Mouse (Mus musculus): ENCODE results near the gene Cdc42ep4. TPM values are rescaled to one million over a fixed set of nuclear protein-coding genes. Genes with fewer than 3 reads are reported as not detected.

The Cdc42ep4 gene
- polyA plus RNA-seq, 1 experiment: 13.3 TPM

DNA sequence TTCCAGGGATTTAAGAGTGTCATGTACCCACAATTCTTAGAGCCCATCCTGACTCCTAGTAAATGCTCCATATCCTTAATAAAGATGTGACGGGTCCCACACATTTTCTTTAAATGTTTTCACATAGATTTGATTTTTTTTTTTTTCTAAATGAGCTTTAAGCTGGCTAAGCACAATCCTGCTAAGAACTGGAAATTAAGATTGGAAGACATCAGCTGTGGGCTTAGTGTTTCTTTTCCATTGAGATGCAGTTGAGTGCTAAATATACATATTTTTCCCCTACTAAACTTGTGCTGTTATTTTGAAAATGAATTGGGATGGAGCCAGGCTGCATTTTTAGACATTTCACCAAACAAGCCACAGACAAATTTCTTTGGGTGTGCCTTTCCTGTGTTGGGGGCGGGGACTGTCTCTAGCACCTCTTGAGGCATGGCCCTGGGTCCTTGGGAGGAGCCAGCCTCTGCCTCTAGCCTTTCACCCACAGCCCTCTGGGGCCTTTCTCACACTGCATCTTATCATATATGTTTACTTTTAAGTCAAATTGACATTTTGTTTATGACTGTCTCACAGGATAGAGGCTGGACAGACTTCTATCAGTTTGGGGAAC is 36.6 kb upstream of the Cdc42ep4 start:
- no peak overlapping the region for H3K4me3 ChIP-seq
- no peak overlapping the region for H3ac ChIP-seq (ENCODE audit: control insufficient read depth, insufficient read length)
- no peaks in the 10 kb centered on the region for H3K27me3 ChIP-seq (ENCODE audit: control insufficient read depth, insufficient read depth, insufficient read length)
- H3K4me2 ChIP-seq (ENCODE audit: low read depth): no peak overlapping the region
- H3K79me2 ChIP-seq (ENCODE audit: control insufficient read depth, insufficient read depth): no peaks in the 10 kb centered on the region
- no peaks in the 10 kb centered on the region for H3K36me3 ChIP-seq (ENCODE audit: control insufficient read depth, insufficient read depth)
- no peak for TF ChIP-seq SRF (IDR thresholded peaks at IDR 0.05; ENCODE audit: control insufficient read depth, insufficient read length, low read depth)
- no peak for TF ChIP-seq MYOD1 (IDR thresholded peaks at IDR 0.05; ENCODE audit: control insufficient read depth in 1 of 3, insufficient read length in 2 of 3, low read depth in 2 of 3)
- TF ChIP-seq TCF3 (IDR thresholded peaks at IDR 0.05; ENCODE audit: insufficient read length, low read depth): no peak
- TF ChIP-seq POLR2AphosphoS2 (IDR thresholded peaks at IDR 0.05; ENCODE audit: insufficient read length, low read depth): no peak
- TF ChIP-seq E2F4 (IDR thresholded peaks at IDR 0.05; ENCODE audit: insufficient read depth): no peak
- no peak for TF ChIP-seq MYOG (IDR thresholded peaks at IDR 0.05; ENCODE audit: control insufficient read depth in 1 of 3, insufficient read depth in 1 of 3, insufficient read length in 2 of 3, low read depth in 2 of 3)
- TF ChIP-seq REST (IDR thresholded peaks at IDR 0.05; ENCODE audit: insufficient read depth, insufficient read length): no peak
- TF ChIP-seq CEBPB (IDR thresholded peaks at IDR 0.05; ENCODE audit: insufficient read depth, poor library complexity, severe bottlenecking): no peak
- TF ChIP-seq MAX (IDR thresholded peaks at IDR 0.05; ENCODE audit: low read depth): no peak
- TF ChIP-seq POLR2A (IDR thresholded peaks at IDR 0.05; ENCODE audit: insufficient read length, low read depth): no peak
- TF ChIP-seq TCF12 (IDR thresholded peaks at IDR 0.05; ENCODE audit: insufficient read depth, poor library complexity, severe bottlenecking): no peak
- TF ChIP-seq USF1 (IDR thresholded peaks at IDR 0.05; ENCODE audit: low read depth): no peak

DNA sequence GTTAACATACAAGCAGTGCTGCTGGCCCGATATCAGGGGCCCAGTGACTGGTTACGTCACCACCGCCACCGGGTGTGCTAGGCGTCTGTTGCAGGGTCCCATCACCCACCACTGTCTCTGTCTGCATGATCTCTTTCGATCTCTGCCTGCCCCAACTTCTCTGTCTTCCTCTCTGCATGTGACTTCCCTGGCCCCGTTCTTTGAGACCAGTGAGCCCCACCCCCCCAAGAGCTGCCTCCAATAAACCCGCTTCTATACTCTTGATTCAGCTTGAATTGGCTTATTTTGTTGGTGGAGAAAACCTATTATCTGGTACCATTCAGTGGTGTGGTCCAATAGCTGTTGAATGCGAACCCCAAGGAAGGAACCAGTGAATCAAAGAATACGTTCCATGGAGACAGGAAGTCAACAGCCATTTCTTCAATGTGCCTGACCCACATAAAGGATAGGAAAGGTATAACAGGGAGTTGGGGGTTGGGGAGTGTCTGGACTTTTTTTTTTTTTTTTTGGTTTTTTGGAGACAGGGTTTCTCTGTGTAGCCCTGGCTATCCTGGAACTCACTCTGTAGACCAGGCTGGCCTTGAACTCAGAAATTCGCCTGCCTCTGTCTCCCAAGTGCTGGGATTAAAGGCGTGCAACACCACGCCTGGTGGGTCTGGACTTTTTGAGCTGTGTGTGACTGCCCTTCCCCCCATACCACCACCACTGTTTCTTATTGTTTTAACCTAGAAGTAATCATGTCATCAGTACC is 35.9 kb upstream of the Cdc42ep4 start:
- no peak overlapping the region for H3K4me3 ChIP-seq
- TF ChIP-seq POLR2A (IDR thresholded peaks at IDR 0.05; ENCODE audit: insufficient read length, low read depth) (no peak), E2F4 (IDR thresholded peaks at IDR 0.05; ENCODE audit: insufficient read depth) (no peak), CEBPB (IDR thresholded peaks at IDR 0.05; ENCODE audit: insufficient read depth, poor library complexity, severe bottlenecking) (no peak), REST (IDR thresholded peaks at IDR 0.05; ENCODE audit: insufficient read depth, insufficient read length) (no peak), USF1 (IDR thresholded peaks at IDR 0.05; ENCODE audit: low read depth) (no peak), MAX (IDR thresholded peaks at IDR 0.05; ENCODE audit: low read depth) (no peak), MYOG (IDR thresholded peaks at IDR 0.05; ENCODE audit: control insufficient read depth in 1 of 3, insufficient read depth in 1 of 3, insufficient read length in 2 of 3, low read depth in 2 of 3) (no peak), SRF (IDR thresholded peaks at IDR 0.05; ENCODE audit: control insufficient read depth, insufficient read length, low read depth) (no peak), TCF12 (IDR thresholded peaks at IDR 0.05; ENCODE audit: insufficient read depth, poor library complexity, severe bottlenecking) (no peak), TCF3 (IDR thresholded peaks at IDR 0.05; ENCODE audit: insufficient read length, low read depth) (no peak), POLR2AphosphoS2 (IDR thresholded peaks at IDR 0.05; ENCODE audit: insufficient read length, low read depth) (no peak)
- H3K27me3 ChIP-seq (ENCODE audit: control insufficient read depth, insufficient read depth, insufficient read length): no peaks in the 10 kb centered on the region
- no peak overlapping the region for H3K4me2 ChIP-seq (ENCODE audit: low read depth)
- H3K79me2 ChIP-seq (ENCODE audit: control insufficient read depth, insufficient read depth): no peaks in the 10 kb centered on the region
- H3ac ChIP-seq (ENCODE audit: control insufficient read depth, insufficient read length): no peak overlapping the region
- H3K36me3 ChIP-seq (ENCODE audit: control insufficient read depth, insufficient read depth): no peaks in the 10 kb centered on the region

DNA sequence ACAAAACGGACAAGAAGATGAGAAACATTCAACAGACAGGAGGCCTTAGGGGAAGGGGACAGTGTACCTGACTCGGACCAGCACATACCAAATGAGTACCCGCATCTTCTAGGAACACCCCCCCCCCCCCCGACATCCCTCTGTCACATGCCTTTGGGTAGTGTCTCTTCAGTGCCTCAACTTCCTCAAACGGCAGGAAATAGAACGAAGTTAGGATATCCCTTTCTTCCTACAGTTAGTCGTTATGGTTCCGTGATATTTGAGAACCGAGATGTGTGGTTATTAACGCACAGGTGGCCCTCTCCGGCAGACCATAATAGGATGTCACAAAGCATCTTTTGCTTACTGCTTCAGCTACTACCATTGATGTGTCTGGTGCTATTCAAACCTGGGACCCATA is 35.3 kb upstream of the Cdc42ep4 start:
- H3K4me2 ChIP-seq (ENCODE audit: low read depth): no peak overlapping the region
- no peak overlapping the region for H3ac ChIP-seq (ENCODE audit: control insufficient read depth, insufficient read length)
- H3K27me3 ChIP-seq (ENCODE audit: control insufficient read depth, insufficient read depth, insufficient read length): no peaks in the 10 kb centered on the region
- TF ChIP-seq E2F4 (IDR thresholded peaks at IDR 0.05; ENCODE audit: insufficient read depth) (no peak), TCF12 (IDR thresholded peaks at IDR 0.05; ENCODE audit: insufficient read depth, poor library complexity, severe bottlenecking) (no peak), POLR2A (IDR thresholded peaks at IDR 0.05; ENCODE audit: insufficient read length, low read depth) (no peak), USF1 (IDR thresholded peaks at IDR 0.05; ENCODE audit: low read depth) (no peak), MYOG (IDR thresholded peaks at IDR 0.05; ENCODE audit: control insufficient read depth in 1 of 3, insufficient read depth in 1 of 3, insufficient read length in 2 of 3, low read depth in 2 of 3) (no peak), CEBPB (IDR thresholded peaks at IDR 0.05; ENCODE audit: insufficient read depth, poor library complexity, severe bottlenecking) (no peak), REST (IDR thresholded peaks at IDR 0.05; ENCODE audit: insufficient read depth, insufficient read length) (no peak), MAX (IDR thresholded peaks at IDR 0.05; ENCODE audit: low read depth) (no peak), MYOD1 (IDR thresholded peaks at IDR 0.05; ENCODE audit: control insufficient read depth in 1 of 3, insufficient read length in 2 of 3, low read depth in 2 of 3) (no peak), POLR2AphosphoS2 (IDR thresholded peaks at IDR 0.05; ENCODE audit: insufficient read length, low read depth) (no peak), SRF (IDR thresholded peaks at IDR 0.05; ENCODE audit: control insufficient read depth, insufficient read length, low read depth) (no peak), TCF3 (IDR thresholded peaks at IDR 0.05; ENCODE audit: insufficient read length, low read depth) (no peak)
- H3K79me2 ChIP-seq (ENCODE audit: control insufficient read depth, insufficient read depth): no peaks in the 10 kb centered on the region
- no peaks in the 10 kb centered on the region for H3K36me3 ChIP-seq (ENCODE audit: control insufficient read depth, insufficient read depth)
- H3K4me3 ChIP-seq: no peak overlapping the region

DNA sequence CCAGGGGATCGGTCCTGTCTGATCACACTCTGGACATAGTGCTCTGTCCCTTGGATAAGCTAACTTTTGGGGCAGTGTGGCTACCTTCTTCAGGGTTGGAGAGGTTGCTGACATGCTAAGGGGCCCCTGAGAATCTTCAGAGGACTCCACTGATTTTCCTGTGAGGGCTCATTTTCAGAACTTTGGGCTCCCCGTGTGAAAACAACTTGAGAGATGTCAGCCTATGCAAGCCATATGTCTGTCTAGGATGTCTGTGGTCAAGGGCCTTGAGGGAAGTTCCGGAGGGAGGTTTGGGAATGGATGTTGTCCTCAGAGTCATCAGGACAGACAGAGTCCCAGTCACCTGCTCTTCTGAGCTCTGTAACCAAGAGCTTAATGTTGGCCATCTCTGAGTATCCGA is 34.7 kb upstream of the Cdc42ep4 start:
- Histone ChIP-seq H3K79me2 (ENCODE audit: control insufficient read depth, insufficient read depth) (no peaks in the 10 kb centered on the region), H3K36me3 (ENCODE audit: control insufficient read depth, insufficient read depth) (no peaks in the 10 kb centered on the region), H3K4me3 (no peak overlapping the region), H3K27me3 (ENCODE audit: control insufficient read depth, insufficient read depth, insufficient read length) (no peaks in the 10 kb centered on the region), H3K4me2 (ENCODE audit: low read depth) (no peak overlapping the region), H3ac (ENCODE audit: control insufficient read depth, insufficient read length) (no peak overlapping the region)
- TF ChIP-seq E2F4 (IDR thresholded peaks at IDR 0.05; ENCODE audit: insufficient read depth) (no peak), POLR2A (IDR thresholded peaks at IDR 0.05; ENCODE audit: insufficient read length, low read depth) (no peak), MYOD1 (IDR thresholded peaks at IDR 0.05; ENCODE audit: control insufficient read depth in 1 of 3, insufficient read length in 2 of 3, low read depth in 2 of 3) (no peak), POLR2AphosphoS2 (IDR thresholded peaks at IDR 0.05; ENCODE audit: insufficient read length, low read depth) (no peak)

Data from myocyte (in vitro differentiated cells).